Mouse (Mus musculus) bone marrow, adult 2 months (tissue): Measurements from ENCODE around the gene Oas1a.

ENCODE experiments used
- CTCF ChIP-seq: fragments of 200-500 bp; IDR thresholded peaks from 2 replicates; pipeline ENCODE4 v1.5.1; 2011; ENCODE audit warnings: low read length, control low read depth; ENCODE audit not compliant: control insufficient read depth, insufficient read depth
- POLR2A ChIP-seq: fragments of 200-500 bp; IDR thresholded peaks from 2 replicates; pipeline ENCODE4 v1.6.1; 2011; ENCODE audit warnings: low read depth, mild to moderate bottlenecking, control low read depth, low read length, borderline replicate concordance; ENCODE audit not compliant: control insufficient read depth

- TF ChIP-seq CTCF (no peak), POLR2A (no peak)
Measured at GRCm38 (mm10) chr5:120923969-120924368, 16.6 kb upstream of the Oas1a start.
